Mouse (Mus musculus): Measurements from ENCODE around the gene Bhmt. TPM values are rescaled to one million over a fixed set of nuclear protein-coding genes. Genes with fewer than 3 reads are reported as not detected.

Bhmt gene
- polyA plus RNA-seq, 1 experiment from 2014 or later: not detected

DNA sequence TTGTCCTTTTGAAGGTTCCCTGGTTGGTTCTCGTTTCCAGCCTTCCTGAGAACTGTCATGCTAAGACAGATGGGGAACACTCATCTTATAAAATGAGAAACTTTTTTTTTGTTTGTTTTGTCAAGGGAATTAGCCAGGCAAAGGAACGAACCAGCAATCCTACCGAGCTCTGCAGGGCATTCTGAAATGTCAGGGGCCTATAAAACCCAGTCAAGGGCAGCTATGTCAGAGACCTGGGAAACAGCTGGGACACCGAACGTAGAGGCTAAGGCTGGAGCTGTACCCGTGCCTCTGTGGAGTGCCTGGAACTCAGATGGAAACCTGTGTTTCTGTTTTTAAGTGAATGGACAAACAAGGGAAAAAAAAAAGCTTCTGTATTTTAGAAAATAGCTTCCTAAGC is 8.9 kb downstream of the Bhmt start:
- no peak overlapping the region for H3K4me3 ChIP-seq (ENCODE audit: low read depth, low read length)
- no peaks in the 10 kb centered on the region for H3K9me3 ChIP-seq (replicated peaks; ENCODE audit: control insufficient read depth, low read length)
- ATAC-seq (replicated peaks; ENCODE audit: insufficient number of reproducible peaks, low FRiP score, low TSS enrichment, low read depth): no peak
- no peaks in the 10 kb centered on the region for H3K36me3 ChIP-seq (replicated peaks; ENCODE audit: control insufficient read depth, insufficient read depth, low read depth, low read length)
- no peak overlapping the region for H3K4me2 ChIP-seq (ENCODE audit: low read depth, low read length)
- H3K9ac ChIP-seq (replicated peaks; ENCODE audit: low read length): no peak overlapping the region
- DNase-seq (ENCODE audit: low spot score): no peak
- no peaks in the 10 kb centered on the region for H3K27me3 ChIP-seq (ENCODE audit: control insufficient read depth, insufficient read depth, low read length)
- WGBS: 23% methylated on average over 6 of the region's 6 CpGs
- no peaks in the 10 kb centered on the region for H3K4me1 ChIP-seq (ENCODE audit: control insufficient read depth, insufficient read depth, low read length)
- no peak overlapping the region for H3K27ac ChIP-seq (replicated peaks; ENCODE audit: low read depth, low read length)

DNA sequence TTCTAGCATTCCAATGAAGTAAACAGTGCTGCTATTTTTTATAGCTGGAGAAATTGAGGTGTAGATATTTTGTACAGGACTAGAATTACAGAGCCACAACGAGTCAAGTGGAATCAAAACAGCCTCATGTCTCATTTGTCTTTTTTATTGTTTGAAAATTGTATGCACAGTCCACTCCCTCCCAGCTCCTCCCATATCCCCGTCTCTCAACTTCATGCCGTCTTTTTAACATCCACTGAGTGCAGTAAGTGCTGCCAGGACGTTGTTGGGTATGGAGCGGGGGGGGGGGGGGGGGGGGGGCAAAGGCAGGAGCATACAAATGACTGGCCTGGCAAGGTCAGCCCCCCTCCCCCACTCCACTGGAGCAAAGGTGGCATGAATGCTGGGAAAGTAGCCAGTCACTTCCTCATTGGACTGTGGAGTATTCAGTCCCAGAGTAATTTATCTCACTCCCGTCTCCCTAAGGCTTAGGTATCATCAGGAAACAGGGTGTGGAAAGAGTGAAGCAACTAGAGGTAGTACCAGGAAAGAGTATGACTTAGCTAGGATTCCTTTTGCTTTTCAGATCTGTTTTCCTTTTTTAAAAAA is 23.3 kb downstream of the Bhmt start:
- Histone ChIP-seq H3K9me3 (replicated peaks; ENCODE audit: control insufficient read depth, low read length) (no peaks in the 10 kb centered on the region), H3K4me2 (ENCODE audit: low read depth, low read length) (no peak overlapping the region), H3K4me3 (ENCODE audit: low read depth, low read length) (no peak overlapping the region), H3K27ac (replicated peaks; ENCODE audit: low read depth, low read length) (no peak overlapping the region), H3K27me3 (ENCODE audit: control insufficient read depth, insufficient read depth, low read length) (no peaks in the 10 kb centered on the region), H3K4me1 (ENCODE audit: control insufficient read depth, insufficient read depth, low read length) (no peaks in the 10 kb centered on the region), H3K9ac (replicated peaks; ENCODE audit: low read length) (no peak overlapping the region), H3K36me3 (replicated peaks; ENCODE audit: control insufficient read depth, insufficient read depth, low read depth, low read length) (no peaks in the 10 kb centered on the region)
- DNase-seq (ENCODE audit: low spot score) (no peak), ATAC-seq (replicated peaks; ENCODE audit: insufficient number of reproducible peaks, low FRiP score, low TSS enrichment, low read depth) (no peak)
- 66% methylated on average over 5 of the region's 6 CpGs for WGBS

DNA sequence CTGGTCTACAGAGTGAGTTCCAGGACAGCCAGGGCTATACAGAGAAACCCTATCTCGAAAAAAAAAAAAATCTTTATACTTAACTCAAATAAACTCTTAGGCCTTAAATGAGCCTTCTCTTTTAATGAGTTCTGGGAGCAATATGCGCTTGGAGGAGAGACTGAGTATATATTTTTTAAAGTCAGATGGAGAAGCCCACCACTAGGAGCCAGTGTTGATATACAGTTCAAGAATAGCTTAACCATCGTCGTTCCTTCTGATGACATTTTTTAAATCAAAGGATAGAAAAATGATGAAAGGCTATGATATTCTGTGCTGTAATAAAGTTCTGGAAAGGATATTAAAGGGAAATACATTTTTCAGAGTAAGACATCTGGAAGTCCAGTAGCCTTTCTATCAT is 24.0 kb downstream of the Bhmt start:
- 77% methylated on average over 4 of the region's 4 CpGs for WGBS
- Histone ChIP-seq H3K27ac (replicated peaks; ENCODE audit: low read depth, low read length) (no peak overlapping the region), H3K27me3 (ENCODE audit: control insufficient read depth, insufficient read depth, low read length) (no peaks in the 10 kb centered on the region), H3K9me3 (replicated peaks; ENCODE audit: control insufficient read depth, low read length) (no peaks in the 10 kb centered on the region), H3K4me1 (ENCODE audit: control insufficient read depth, insufficient read depth, low read length) (no peaks in the 10 kb centered on the region), H3K36me3 (replicated peaks; ENCODE audit: control insufficient read depth, insufficient read depth, low read depth, low read length) (no peaks in the 10 kb centered on the region), H3K4me3 (ENCODE audit: low read depth, low read length) (no peak overlapping the region), H3K4me2 (ENCODE audit: low read depth, low read length) (no peak overlapping the region), H3K9ac (replicated peaks; ENCODE audit: low read length) (no peak overlapping the region)
- DNase-seq (ENCODE audit: low spot score): peak; percentile 18
- ATAC-seq (replicated peaks; ENCODE audit: insufficient number of reproducible peaks, low FRiP score, low TSS enrichment, low read depth): no peak

DNA sequence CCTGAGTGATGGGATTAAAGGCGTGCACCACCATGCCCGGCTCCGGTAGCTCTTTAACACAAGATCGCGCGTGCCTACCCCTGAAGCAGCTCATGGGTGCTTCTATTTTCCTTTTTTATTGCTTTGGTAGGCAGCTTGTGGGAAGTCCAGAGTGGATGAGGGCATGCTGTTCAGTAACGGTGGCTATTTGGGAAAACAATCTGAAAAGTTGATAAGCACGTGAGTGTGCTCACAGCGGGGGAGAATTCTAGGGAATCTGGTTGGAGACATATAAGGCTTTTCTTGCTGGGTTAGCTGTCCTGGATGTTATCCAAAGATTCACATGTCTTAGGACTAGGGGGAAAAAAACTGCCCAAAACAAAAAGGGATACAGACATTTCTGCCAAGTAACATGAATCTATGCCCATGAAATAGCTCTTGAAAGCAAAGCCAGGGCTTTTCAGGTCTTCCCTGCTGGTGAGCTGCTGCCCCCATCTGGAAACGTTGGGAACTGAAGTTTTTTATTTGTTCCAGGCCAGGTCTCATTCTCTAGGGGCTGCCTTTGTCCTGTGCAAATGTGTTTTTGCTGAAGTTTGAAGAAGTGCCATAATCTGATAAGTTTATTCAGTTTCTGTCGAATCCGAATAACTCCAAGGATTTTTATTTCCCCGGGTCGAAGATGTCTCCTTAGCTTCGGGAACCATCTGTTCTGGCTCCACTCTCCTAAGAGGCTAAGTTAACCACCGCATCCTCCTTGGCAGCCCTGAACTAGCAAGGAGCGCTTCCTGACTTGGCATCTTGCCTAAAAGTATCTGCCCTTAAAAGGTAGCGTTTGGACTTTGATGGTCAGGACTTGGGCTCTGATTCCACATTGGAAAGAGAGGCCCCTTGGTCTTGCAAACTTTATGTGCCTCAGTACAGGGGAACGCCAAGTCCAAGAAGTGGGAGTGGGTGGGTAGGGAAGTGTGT is 24.8 kb downstream of the Bhmt start:
- no peaks in the 10 kb centered on the region for H3K36me3 ChIP-seq (replicated peaks; ENCODE audit: control insufficient read depth, insufficient read depth, low read depth, low read length)
- no peaks in the 10 kb centered on the region for H3K4me1 ChIP-seq (ENCODE audit: control insufficient read depth, insufficient read depth, low read length)
- no peak overlapping the region for H3K4me2 ChIP-seq (ENCODE audit: low read depth, low read length)
- H3K9me3 ChIP-seq (replicated peaks; ENCODE audit: control insufficient read depth, low read length): no peaks in the 10 kb centered on the region
- H3K27me3 ChIP-seq (ENCODE audit: control insufficient read depth, insufficient read depth, low read length): no peaks in the 10 kb centered on the region
- 60% methylated on average over 19 of the region's 19 CpGs for WGBS
- no peak overlapping the region for H3K4me3 ChIP-seq (ENCODE audit: low read depth, low read length)
- peak; percentile 88 for DNase-seq (ENCODE audit: low spot score)
- no peak overlapping the region for H3K27ac ChIP-seq (replicated peaks; ENCODE audit: low read depth, low read length)
- ATAC-seq (replicated peaks; ENCODE audit: insufficient number of reproducible peaks, low FRiP score, low TSS enrichment, low read depth): 0 out of 2 replicates have a peak, but pooled peaks have one; percentile 52
- H3K9ac ChIP-seq (replicated peaks; ENCODE audit: low read length): no peak overlapping the region

DNA sequence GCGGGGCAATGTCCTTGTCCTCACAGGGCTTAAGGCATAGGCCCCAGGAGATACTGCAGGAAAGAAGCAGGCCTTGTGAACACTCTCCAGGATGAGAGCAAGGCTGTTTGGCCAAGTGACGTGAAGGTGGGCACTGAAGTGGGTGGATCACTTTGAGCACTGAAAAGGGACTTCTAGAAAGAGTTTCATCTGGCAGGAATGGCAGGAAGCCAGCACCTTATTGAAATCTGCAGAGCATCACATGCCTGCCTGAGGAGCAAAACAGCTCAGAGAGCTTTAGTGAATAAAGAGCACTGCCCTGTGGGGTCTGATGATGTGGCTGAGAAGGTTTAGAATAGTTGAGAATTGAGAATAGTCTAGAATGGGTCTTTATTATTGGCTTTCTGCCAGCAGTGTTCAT is 29.3 kb downstream of the Bhmt start:
- H3K9ac ChIP-seq (replicated peaks; ENCODE audit: low read length): no peak overlapping the region
- no peak for ATAC-seq (replicated peaks; ENCODE audit: insufficient number of reproducible peaks, low FRiP score, low TSS enrichment, low read depth)
- no peaks in the 10 kb centered on the region for H3K27me3 ChIP-seq (ENCODE audit: control insufficient read depth, insufficient read depth, low read length)
- H3K4me3 ChIP-seq (ENCODE audit: low read depth, low read length): no peak overlapping the region
- WGBS: 95% methylated on average over 2 of the region's 2 CpGs
- no peak for DNase-seq (ENCODE audit: low spot score)
- H3K4me1 ChIP-seq (ENCODE audit: control insufficient read depth, insufficient read depth, low read length): no peaks in the 10 kb centered on the region
- no peak overlapping the region for H3K4me2 ChIP-seq (ENCODE audit: low read depth, low read length)
- H3K36me3 ChIP-seq (replicated peaks; ENCODE audit: control insufficient read depth, insufficient read depth, low read depth, low read length): no peaks in the 10 kb centered on the region
- H3K27ac ChIP-seq (replicated peaks; ENCODE audit: low read depth, low read length): no peak overlapping the region
- no peaks in the 10 kb centered on the region for H3K9me3 ChIP-seq (replicated peaks; ENCODE audit: control insufficient read depth, low read length)

DNA sequence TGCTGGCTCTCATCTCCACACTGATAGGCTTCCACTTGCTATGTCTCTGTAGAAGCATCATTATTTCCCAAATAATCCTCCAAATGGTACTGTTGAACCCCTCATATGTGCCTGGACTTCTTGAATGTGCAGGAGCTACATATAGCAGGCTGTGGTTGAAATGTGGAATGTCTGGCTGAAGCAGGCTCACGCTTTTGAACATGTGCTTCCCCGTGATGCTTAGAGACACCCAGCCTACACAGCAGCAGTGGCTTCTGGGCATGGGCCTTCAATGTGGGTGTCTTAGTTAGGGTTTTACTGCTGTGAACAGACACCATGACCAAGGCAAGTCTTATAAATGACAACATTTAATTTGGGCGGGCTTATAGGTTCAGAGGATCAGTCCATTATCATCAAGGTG is 30.1 kb downstream of the Bhmt start:
- 91% methylated on average over 3 of the region's 3 CpGs for WGBS
- no peak overlapping the region for H3K27ac ChIP-seq (replicated peaks; ENCODE audit: low read depth, low read length)
- no peaks in the 10 kb centered on the region for H3K27me3 ChIP-seq (ENCODE audit: control insufficient read depth, insufficient read depth, low read length)
- ATAC-seq (replicated peaks; ENCODE audit: insufficient number of reproducible peaks, low FRiP score, low TSS enrichment, low read depth) (no peak), DNase-seq (ENCODE audit: low spot score) (no peak)
- H3K4me2 ChIP-seq (ENCODE audit: low read depth, low read length): no peak overlapping the region
- H3K36me3 ChIP-seq (replicated peaks; ENCODE audit: control insufficient read depth, insufficient read depth, low read depth, low read length): no peaks in the 10 kb centered on the region
- H3K9ac ChIP-seq (replicated peaks; ENCODE audit: low read length): no peak overlapping the region
- H3K4me1 ChIP-seq (ENCODE audit: control insufficient read depth, insufficient read depth, low read length): no peaks in the 10 kb centered on the region
- no peak overlapping the region for H3K4me3 ChIP-seq (ENCODE audit: low read depth, low read length)
- H3K9me3 ChIP-seq (replicated peaks; ENCODE audit: control insufficient read depth, low read length): no peaks in the 10 kb centered on the region

DNA sequence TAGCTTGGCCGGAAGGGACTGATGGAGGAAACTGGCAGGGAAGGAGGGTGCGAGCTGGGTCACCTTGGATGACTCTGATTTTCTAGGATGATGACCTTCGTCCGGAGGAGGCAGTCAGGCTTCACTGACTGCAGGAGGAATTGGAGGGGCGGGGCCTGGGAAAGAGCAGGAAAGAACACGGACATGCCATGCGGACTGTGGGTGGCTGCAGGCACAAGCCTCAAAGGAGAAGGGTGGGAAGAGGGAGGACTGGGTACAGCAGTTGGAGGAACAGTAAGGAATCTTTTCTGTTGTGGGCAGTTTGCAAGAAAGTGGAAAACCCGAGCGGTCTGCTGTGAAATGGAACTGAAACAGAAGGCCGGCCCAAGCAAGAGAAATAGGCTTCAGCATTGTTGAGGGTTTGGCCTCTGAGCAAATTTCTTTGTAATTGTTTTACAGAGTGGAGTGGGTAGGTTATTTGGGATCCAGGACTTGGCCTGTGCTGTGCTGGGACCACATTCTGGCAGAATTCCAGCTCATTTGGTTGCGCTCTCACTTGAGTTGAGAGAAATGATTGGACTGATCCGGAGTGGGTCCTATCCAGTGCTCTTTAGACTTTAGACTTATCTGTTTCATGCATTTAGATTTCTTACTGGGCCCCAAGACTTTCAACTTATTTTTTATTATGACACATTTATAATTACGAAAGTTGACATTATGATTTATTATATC is 30.7 kb downstream of the Bhmt start:
- H3K9ac ChIP-seq (replicated peaks; ENCODE audit: low read length): no peak overlapping the region
- 77% methylated on average over 13 of the region's 13 CpGs for WGBS
- H3K4me3 ChIP-seq (ENCODE audit: low read depth, low read length): no peak overlapping the region
- no peak overlapping the region for H3K27ac ChIP-seq (replicated peaks; ENCODE audit: low read depth, low read length)
- no peak overlapping the region for H3K4me2 ChIP-seq (ENCODE audit: low read depth, low read length)
- H3K9me3 ChIP-seq (replicated peaks; ENCODE audit: control insufficient read depth, low read length): no peaks in the 10 kb centered on the region
- H3K4me1 ChIP-seq (ENCODE audit: control insufficient read depth, insufficient read depth, low read length): no peaks in the 10 kb centered on the region
- H3K27me3 ChIP-seq (ENCODE audit: control insufficient read depth, insufficient read depth, low read length): no peaks in the 10 kb centered on the region
- ATAC-seq (replicated peaks; ENCODE audit: insufficient number of reproducible peaks, low FRiP score, low TSS enrichment, low read depth) (no peak), DNase-seq (ENCODE audit: low spot score) (no peak)
- H3K36me3 ChIP-seq (replicated peaks; ENCODE audit: control insufficient read depth, insufficient read depth, low read depth, low read length): no peaks in the 10 kb centered on the region

DNA sequence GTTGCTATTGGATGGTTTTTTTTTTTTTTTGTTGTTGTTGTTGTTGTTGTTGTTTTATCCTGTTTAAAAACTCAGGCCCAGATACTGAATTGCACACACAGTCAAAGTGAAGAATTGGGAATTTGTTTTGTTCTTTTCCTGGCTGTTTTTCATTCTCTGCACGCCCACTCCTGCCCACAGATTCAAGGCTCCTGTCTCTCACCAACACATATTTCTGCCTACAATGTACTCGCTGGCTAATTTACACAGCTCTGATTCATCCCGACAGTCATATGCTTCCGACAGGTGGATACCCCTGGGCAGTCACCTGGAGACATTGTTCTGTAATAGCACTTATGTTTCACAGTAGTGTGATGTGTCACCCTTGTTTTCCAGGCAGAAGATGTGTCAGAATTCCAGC is 33.1 kb downstream of the Bhmt start:
- Histone ChIP-seq H3K4me2 (ENCODE audit: low read depth, low read length) (no peak overlapping the region), H3K27ac (replicated peaks; ENCODE audit: low read depth, low read length) (no peak overlapping the region), H3K9me3 (replicated peaks; ENCODE audit: control insufficient read depth, low read length) (no peaks in the 10 kb centered on the region), H3K4me1 (ENCODE audit: control insufficient read depth, insufficient read depth, low read length) (no peaks in the 10 kb centered on the region), H3K9ac (replicated peaks; ENCODE audit: low read length) (no peak overlapping the region), H3K36me3 (replicated peaks; ENCODE audit: control insufficient read depth, insufficient read depth, low read depth, low read length) (no peaks in the 10 kb centered on the region), H3K27me3 (ENCODE audit: control insufficient read depth, insufficient read depth, low read length) (no peaks in the 10 kb centered on the region), H3K4me3 (ENCODE audit: low read depth, low read length) (no peak overlapping the region)
- ATAC-seq (replicated peaks; ENCODE audit: insufficient number of reproducible peaks, low FRiP score, low TSS enrichment, low read depth) (no peak), DNase-seq (ENCODE audit: low spot score) (no peak)
- 79% methylated on average over 4 of the region's 4 CpGs for WGBS
